Mouse (Mus musculus) ES-Bruce4 (cell line): ENCODE data around the gene Epb41l1.
A peak's percentile ranks its signal among the peaks of the same experiment; 100 is the strongest.
"Not testable (repeated sequence)": the region's sequence is repeated elsewhere in the genome, so short reads cannot be mapped to it uniquely, and the experiment has no call there.

Experiments
- CTCF ChIP-seq: IDR thresholded peaks from one replicate; pipeline ENCODE4 v1.8.1; 2011; ENCODE audit warnings: low read depth, low read length
- EP300 ChIP-seq: IDR thresholded peaks from 2 replicates; pipeline ENCODE4 v1.6.1; 2011; ENCODE audit warnings: low read depth, low read length; ENCODE audit not compliant: insufficient read depth
- POLR2A ChIP-seq: IDR thresholded peaks from one replicate; pipeline ENCODE4 v1.8.1; 2011; ENCODE audit warnings: low read length; ENCODE audit not compliant: insufficient read depth

- TF ChIP-seq CTCF, POLR2A: not testable (repeated sequence)
- TF ChIP-seq EP300, result 0 out of 2 replicates have a peak, but pooled peaks have one; percentile 39
Measured at GRCm38 (mm10) chr2:156392461-156393154, 28.1 kb upstream of the Epb41l1 start.
